Mouse (Mus musculus) c-Kit-negative CD71-positive TER-119-positive erythroid progenitor cells, embryonic 14.5 days (primary cell): ENCODE measurements around the gene Marco.

Experiments
- DNase-seq: peaks from one replicate; pipeline ENCODE4 v3.0.0-alpha.2; 2013; ENCODE audit warnings: low read depth, low spot score

The Marco gene

DNA sequence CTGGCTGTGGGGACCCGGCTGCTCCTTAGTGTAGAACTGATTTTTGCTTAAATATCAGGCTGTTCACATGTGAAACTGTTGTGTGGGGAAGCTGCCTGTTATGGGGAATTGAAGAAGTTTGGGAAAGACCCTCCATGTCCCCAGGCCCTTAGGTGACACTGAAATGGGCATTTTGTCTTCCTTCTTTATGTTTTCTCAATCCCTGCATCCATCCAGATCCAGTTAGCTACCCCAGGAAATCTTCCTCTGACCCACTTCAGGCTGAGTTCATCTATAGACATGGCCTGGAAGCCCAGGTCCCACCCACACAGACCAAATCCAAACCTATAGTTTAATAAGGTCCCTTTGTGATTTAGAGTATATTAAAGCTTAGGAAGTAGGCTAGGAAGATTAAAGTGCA lies at the start of gene Marco:
Marco (minus strand) TSS at position 101 of the 400 bp plus-strand sequence.
- DNase-seq, result no peak

GRCm38 (mm10) chr1:120539506-120540029 lies 34.7 kb upstream of the Marco start:
- DNase-seq, result no peak

DNA sequence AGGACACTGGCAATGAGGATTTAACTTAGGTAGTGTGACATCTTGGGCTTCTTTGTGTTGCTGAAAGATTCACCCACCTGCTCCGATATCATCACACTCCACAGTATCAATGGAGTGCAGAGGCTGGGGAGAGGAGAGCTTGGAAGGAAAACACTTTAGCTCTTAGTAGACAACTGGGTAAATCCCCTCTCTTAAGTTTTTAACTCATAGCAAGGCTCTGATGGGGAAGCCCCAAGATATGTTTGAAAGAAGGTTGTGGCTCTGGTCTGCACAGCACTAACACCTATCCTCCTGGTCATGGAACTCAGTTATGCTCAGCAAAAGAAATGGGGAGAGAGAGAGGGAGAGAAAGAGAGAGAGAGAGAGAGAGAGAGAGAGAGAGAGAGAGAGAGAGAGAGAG lies 32.2 kb upstream of the Marco start:
- no peak for DNase-seq

GRCm38 (mm10) chr1:120535919-120536318 lies 31.1 kb upstream of the Marco start:
- DNase-seq, result no peak

GRCm38 (mm10) chr1:120532321-120532916 lies 27.6 kb upstream of the Marco start:
- no peak for DNase-seq

DNA sequence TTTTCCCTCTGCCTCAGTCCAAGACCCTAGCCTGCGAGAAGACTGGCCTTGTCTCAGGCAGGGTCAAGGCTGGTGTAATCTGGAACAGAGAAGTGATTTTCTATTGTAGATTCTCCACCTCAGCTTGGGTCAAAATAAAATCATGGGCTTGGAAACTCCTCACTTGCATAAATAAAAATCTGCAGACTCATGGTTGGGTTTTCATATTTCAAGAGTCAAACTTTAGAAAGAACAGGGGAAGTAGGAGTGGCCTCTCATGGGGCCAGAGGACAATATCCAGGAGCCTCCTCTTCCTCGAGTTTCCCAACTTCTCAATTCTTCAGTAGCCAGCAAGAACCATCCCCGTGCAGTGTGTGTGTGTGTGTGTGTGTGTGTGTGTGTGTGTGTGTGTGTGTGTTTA lies 26.9 kb upstream of the Marco start:
- DNase-seq, result no peak

DNA sequence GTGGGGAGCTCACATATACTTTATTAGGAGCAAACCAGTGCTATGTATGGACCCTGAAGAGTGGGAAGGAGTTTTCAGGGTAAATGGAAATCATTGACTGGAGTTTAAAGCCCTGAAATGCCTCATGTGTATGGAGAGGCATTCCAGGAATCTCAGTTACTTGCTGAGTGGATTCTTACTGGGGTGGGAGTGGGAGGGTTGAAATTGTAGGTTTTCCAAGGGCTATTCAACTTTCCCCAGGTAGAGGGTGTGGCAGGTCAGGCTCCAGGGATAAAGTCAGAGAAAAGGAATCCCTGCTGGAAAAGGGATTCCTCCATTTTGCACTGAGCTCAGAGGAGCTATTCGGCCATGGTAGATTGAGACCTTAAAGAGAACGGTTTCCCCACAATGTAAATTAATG lies 25.1 kb upstream of the Marco start:
- DNase-seq, result no peak

- DNase-seq, result no peak
Measured at GRCm38 (mm10) chr1:120517618-120518017, 12.8 kb upstream of the Marco start.

GRCm38 (mm10) chr1:120510311-120510710 lies 5.5 kb upstream of the Marco start:
- DNase-seq, result no peak

- no peak for DNase-seq
Measured at GRCm38 (mm10) chr1:120508976-120509375, 4.2 kb upstream of the Marco start.

GRCm38 (mm10) chr1:120504046-120504710 lies 646 bp downstream of the Marco start:
- DNase-seq, result no peak

- no peak for DNase-seq
Measured at GRCm38 (mm10) chr1:120501496-120501895, 3.3 kb downstream of the Marco start.

DNA sequence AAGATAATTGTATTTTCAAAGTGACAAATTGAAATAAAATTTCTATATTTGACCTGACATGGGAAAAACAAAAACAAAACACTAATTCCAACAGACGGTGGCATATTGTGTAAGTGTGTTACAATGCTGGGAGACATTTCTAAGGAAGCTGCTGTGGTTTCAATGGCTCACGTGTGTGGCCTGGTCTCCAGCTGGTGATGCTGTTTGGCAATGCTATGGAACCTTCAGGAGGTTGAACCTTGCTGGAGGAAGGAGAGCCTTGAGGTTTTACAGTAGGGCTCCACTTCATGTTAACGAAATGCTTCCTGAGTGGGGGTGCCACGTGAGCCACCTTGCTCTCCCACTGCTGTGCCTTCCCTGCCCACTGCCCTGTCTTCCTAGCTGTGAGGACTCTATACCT lies 6.8 kb downstream of the Marco start:
- DNase-seq, result no peak

GRCm38 (mm10) chr1:120480937-120481336 lies 23.9 kb downstream of the Marco start:
- DNase-seq, result no peak

GRCm38 (mm10) chr1:120474825-120475224 lies 30.0 kb downstream of the Marco start:
- DNase-seq, result no peak

DNA sequence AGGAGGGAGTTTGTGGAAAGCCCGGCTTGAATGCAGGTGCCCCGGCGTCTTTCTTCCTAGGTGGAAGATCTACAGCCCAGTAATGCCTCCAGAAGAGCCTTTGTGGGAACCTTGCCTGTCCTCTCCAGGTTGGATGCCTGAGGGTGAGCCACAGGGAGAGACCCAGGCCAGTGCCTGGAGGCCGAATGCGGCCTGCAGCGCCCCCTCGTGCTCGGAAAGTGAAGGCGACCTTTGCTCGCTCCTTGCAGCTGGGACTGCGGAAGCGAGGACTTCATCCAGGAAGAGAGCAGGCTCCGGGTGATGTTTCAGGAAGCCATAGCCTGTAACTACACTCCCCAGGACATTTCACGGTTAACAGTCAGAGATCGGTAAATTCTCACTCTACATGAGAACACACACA lies 35.9 kb downstream of the Marco start:
- no peak for DNase-seq

GRCm38 (mm10) chr1:120467323-120467722 lies 37.5 kb downstream of the Marco start:
- DNase-seq, result no peak

GRCm38 (mm10) chr1:120466751-120467150 lies 38.1 kb downstream of the Marco start:
- no peak for DNase-seq

DNA sequence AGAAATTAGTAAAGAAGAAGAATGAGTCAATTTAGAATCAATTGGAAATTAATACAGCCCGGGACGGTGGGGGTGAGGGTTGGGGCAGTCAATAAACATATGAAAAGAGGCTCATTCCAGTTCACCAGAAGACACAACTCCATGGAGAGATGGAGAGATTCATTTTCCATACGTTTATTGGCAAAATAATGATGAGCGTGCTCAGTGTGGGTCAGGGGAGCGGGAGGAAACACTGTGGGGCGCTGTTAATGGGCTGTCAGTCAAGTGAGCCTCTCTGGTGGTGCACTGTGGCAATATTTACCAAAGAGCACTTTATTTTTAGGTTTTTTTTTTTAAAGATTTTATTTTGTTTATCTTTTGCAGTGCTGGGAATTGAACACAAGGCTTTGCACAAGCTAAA lies 45.8 kb downstream of the Marco start:
- DNase-seq, result no peak

DNA sequence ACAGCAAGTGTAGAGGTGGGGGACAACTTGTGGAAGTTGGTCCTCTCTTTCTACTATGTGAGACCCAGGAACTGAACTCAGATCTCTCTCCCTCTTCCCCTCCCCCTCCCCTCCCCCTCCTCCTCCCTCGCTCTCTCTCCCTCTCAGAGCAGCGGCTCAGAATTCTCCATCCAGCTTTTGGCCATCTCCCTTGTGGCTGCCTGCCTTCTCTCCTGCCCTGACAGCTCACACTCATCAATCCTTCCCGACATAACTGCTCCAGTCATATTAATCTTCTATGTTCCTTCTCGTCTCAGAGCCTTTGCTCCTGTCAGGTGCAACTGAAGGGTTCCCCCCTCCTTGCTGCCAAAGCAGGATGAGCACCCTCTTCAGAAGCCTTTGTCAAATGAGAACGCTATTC lies 46.3 kb downstream of the Marco start:
- DNase-seq, result no peak

GRCm38 (mm10) chr1:120451486-120452270 lies 53.1 kb downstream of the Marco start:
- DNase-seq, result no peak

GRCm38 (mm10) chr1:120449662-120450061 lies 55.2 kb downstream of the Marco start:
- DNase-seq, result no peak

DNA sequence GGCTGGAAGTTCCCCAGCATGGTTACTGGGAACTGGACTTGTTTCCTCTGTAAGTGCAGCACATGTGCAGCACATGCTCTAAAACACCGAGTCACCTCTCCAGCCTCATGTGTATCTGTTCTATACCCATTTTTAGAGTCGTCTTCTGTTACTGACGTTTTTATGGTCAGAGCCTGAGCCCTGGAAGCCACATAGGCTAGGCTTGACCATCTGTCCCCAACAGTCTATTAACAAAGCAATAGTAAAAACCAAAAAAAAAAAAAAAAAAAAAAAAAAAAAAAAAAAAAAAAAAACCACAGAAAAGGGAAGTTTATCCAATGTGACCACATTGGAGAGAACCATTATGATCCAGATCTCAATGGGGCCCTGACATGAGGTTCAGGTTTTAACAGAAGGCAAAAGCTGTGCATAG lies 61.6 kb downstream of the Marco start:
- no peak for DNase-seq
